Mouse (Mus musculus) CH12.LX (cell line): ENCODE measurements around the gene Pla2g4e.

ENCODE experiments used
- CHD1 ChIP-seq: IDR thresholded peaks from 2 replicates; pipeline ENCODE4 v1.6.1; 2012; ENCODE audit warnings: low read depth, low read length, improper control_type of control experiment, inconsistent platforms
- CHD2 ChIP-seq: IDR thresholded peaks from 2 replicates; pipeline ENCODE4 v1.6.1; 2011; ENCODE audit warnings: low read length, improper control_type of control experiment
- CTCF ChIP-seq, 2 experiments: IDR thresholded peaks in 1 of 2; conservative IDR thresholded peaks in 1 of 2; 2 replicates each; pipeline ENCODE4 v1.5.1; 2011 to 2012; ENCODE audit warnings: low read depth in 2 of 2, low read length in 2 of 2, improper control_type of control experiment in 1 of 2, inconsistent platforms in 1 of 2, mild to moderate bottlenecking in 1 of 2, moderate library complexity in 1 of 2
- EP300 ChIP-seq: IDR thresholded peaks from 2 replicates; pipeline ENCODE4 v1.6.1; 2011; ENCODE audit warnings: low read length, improper control_type of control experiment
- GABPA ChIP-seq: IDR thresholded peaks from 2 replicates; pipeline ENCODE4 v1.6.1; 2012; ENCODE audit warnings: low read depth, low read length, improper control_type of control experiment, inconsistent platforms; ENCODE audit not compliant: insufficient replicate concordance
- HCFC1 ChIP-seq: IDR thresholded peaks from 2 replicates; pipeline ENCODE4 v1.6.1; 2012; ENCODE audit warnings: low read depth, mild to moderate bottlenecking, inconsistent platforms, low read length, improper control_type of control experiment
- MAX ChIP-seq: IDR thresholded peaks from 2 replicates; pipeline ENCODE4 v1.6.1; 2011; ENCODE audit warnings: low read length, improper control_type of control experiment
- POLR2A ChIP-seq: IDR thresholded peaks from 2 replicates; pipeline ENCODE4 v1.6.1; 2011; ENCODE audit warnings: low read depth, mild to moderate bottlenecking, improper control_type of control experiment, low read length
- TBP ChIP-seq: conservative IDR thresholded peaks from 2 replicates; pipeline ENCODE4 v1.6.1; 2011; ENCODE audit warnings: low read depth, low read length, improper control_type of control experiment
- TCF12 ChIP-seq: IDR thresholded peaks from 2 replicates; pipeline ENCODE4 v1.6.1; 2014; ENCODE audit warnings: low read depth, mild to moderate bottlenecking, inconsistent platforms, low read length, improper control_type of control experiment
- UBTF ChIP-seq: IDR thresholded peaks from 2 replicates; pipeline ENCODE4 v1.6.1; 2012; ENCODE audit warnings: low read depth, mild to moderate bottlenecking, inconsistent platforms, low read length, improper control_type of control experiment, moderate library complexity
- USF1 ChIP-seq: IDR thresholded peaks from 2 replicates; pipeline ENCODE4 v1.6.1; 2014; ENCODE audit warnings: low read depth, mild to moderate bottlenecking, inconsistent platforms, low read length, improper control_type of control experiment
- ZMIZ1 ChIP-seq: IDR thresholded peaks from 2 replicates; pipeline ENCODE4 v1.6.1; 2012; ENCODE audit warnings: low read depth, mild to moderate bottlenecking, inconsistent platforms, low read length, improper control_type of control experiment
- ZNF384 ChIP-seq: IDR thresholded peaks from 2 replicates; pipeline ENCODE4 v1.6.1; 2012; ENCODE audit warnings: low read depth, low read length, improper control_type of control experiment, inconsistent platforms

DNA sequence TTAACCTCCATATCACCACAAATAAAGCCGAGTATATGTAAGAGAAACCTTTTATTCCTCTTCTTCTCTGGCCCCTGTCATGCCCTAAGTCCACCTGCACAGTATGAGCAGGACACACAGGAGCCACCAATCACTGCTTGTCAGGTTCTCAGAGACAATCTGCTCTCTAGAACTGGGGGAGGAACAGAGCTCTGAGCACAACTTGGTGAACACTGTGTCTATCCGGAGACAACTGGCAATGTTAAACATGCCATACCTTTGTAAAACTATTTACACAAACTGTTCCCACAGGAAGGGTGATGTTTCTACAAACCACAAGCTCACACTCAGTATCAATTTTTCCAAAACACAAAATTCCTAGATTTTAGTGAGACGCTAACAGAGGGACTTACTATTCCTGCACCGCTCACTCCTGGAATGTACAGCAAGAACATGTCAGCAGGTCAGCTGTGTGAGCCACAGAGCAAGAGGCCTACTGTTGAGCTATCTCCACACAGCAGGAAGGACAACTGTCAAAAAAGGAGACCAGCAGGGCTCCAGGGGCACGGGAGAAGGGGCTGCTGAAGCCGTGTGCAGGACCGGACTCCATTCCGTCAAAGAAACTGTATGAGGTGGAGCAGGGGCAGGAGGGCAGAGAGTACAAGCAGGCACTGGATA is 115.8 kb downstream of the Pla2g4e start:
- TF ChIP-seq TBP = no peak
- TF ChIP-seq CTCF (conservative IDR thresholded peaks at IDR 0.05 in 1 of 2, IDR thresholded peaks at IDR 0.05 in 1 of 2; ENCODE audit: low read depth in 2 of 2, low read length in 2 of 2) = no peak
- TF ChIP-seq EP300 = no peak
- TF ChIP-seq USF1 = no peak
- TF ChIP-seq GABPA = no peak
- TF ChIP-seq ZNF384 = no peak
- no peak for TF ChIP-seq CHD2
- TF ChIP-seq POLR2A = no peak
- no peak for TF ChIP-seq MAX
- TF ChIP-seq HCFC1 = no peak
- TF ChIP-seq UBTF = no peak
- no peak for TF ChIP-seq TCF12
- no peak for TF ChIP-seq CHD1
- TF ChIP-seq ZMIZ1 = no peak
